Mouse (Mus musculus) spleen, adult 2 months (tissue): ENCODE measurements around the gene Sdhb.

Source experiments
- CTCF ChIP-seq: fragments of 200-500 bp; IDR thresholded peaks from 2 replicates; pipeline ENCODE4 v1.5.1; 2011; ENCODE audit warnings: mild to moderate bottlenecking, inconsistent platforms; ENCODE audit not compliant: insufficient read depth, insufficient read length, insufficient replicate concordance; ENCODE audit errors: extremely low read depth
- POLR2A ChIP-seq: fragments of 200-500 bp; IDR thresholded peaks from 2 replicates; pipeline ENCODE4 v1.6.1; 2011; ENCODE audit warnings: low read depth, low read length, inconsistent platforms

GRCm38 (mm10) chr4:140949052-140949451 lies 12.0 kb upstream of the Sdhb start:
- TF ChIP-seq CTCF (no peak), POLR2A (no peak)
